Mouse (Mus musculus) olfactory bulb, adult 2 months (tissue): ENCODE results near the gene Ocm. TPM values are rescaled to one million over a fixed set of nuclear protein-coding genes. Genes with fewer than 3 reads are reported as not detected.

Experiments used
- H3K27ac ChIP-seq: fragments of 200-500 bp; 2 replicates; pipeline ENCODE4 v1.5.1; 2012; ENCODE audit warnings: low read depth, low read length; ENCODE audit not compliant: insufficient read depth
- H3K4me1 ChIP-seq: fragments of 200-500 bp; 2 replicates; pipeline ENCODE4 v1.6.1; 2012; ENCODE audit warnings: low read length; ENCODE audit not compliant: control insufficient read depth, insufficient read depth
- H3K4me3 ChIP-seq: fragments of 200-500 bp; 2 replicates; pipeline ENCODE4 v1.5.1; 2012; ENCODE audit warnings: mild to moderate bottlenecking, low read depth, low read length, moderate library complexity; ENCODE audit not compliant: insufficient read depth
- CTCF ChIP-seq: fragments of 200-500 bp; IDR thresholded peaks from 2 replicates; pipeline ENCODE4 v1.5.1; 2012; ENCODE audit warnings: low read depth, mild to moderate bottlenecking, low read length, moderate library complexity; ENCODE audit not compliant: insufficient read depth
- POLR2A ChIP-seq: fragments of 200-500 bp; IDR thresholded peaks from 2 replicates; pipeline ENCODE4 v1.6.1; 2012; ENCODE audit warnings: mild to moderate bottlenecking, low read depth, low read length, moderate library complexity; ENCODE audit not compliant: insufficient read depth
- WGBS: fragments of 180-500 bp; shearing (Covaris S2); methylation state at CpG from one replicate; pipeline ENCODE4 v1.1.7; 2018; 5-methylcytosine and 5-hydroxymethylcytosine counted together
- polyA plus RNA-seq: library from polyadenylated mRNA; stranded (reverse); fragments of >200 nt; gene quantifications from 2 replicates; pipeline ENCODE4 v1.2.4, GENCODE M21; 2012; ENCODE audit warnings: low replicate concordance; ENCODE audit not compliant: missing spikeins, insufficient read depth, insufficient read length

Ocm gene
- polyA plus RNA-seq, 1 experiment: not detected

DNA sequence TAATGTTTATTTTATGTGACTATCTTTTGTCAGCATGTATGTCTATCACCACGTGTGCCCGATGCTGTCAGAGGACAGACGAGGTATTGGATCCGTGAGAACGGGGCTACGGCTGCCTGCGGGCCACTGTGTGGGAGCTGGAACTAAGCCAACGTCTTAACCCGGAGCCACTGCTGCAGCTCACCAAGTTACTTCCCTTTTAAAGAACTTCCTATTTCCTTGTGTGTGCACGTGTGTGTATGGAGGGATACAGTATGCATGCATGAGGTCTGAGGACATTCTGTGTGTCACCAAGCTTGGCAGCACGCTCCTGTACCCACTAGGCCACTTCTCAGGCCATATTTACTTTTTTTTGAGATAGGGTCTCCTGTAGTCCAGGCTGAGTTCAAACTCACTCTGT lies 36.4 kb downstream of the Ocm start:
- Histone ChIP-seq H3K4me1 (no peaks in the 10 kb centered on the region), H3K4me3 (no peak overlapping the region), H3K27ac (no peak overlapping the region)
- 81% methylated on average over 11 of the region's 11 CpGs for WGBS
- TF ChIP-seq POLR2A (no peak), CTCF (no peak)

DNA sequence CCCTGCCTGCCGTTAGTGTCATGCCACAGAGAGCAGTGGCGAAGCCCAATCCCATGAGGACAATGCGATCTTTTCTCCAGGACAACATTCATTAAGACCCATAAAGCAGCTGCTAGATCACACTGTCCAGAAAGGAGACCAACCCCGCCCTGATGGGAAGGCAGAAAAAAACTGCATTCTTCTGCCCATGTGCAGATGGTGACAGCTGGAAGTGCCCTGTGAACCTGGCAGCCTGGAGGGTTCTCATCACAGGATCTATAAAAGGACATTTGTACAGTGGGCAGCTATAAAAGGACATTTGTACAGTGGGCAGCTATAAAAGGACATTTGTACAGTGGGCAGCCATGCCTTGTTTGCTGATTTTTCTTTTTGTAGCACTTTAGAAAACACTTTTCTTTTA lies 37.4 kb downstream of the Ocm start:
- Histone ChIP-seq H3K27ac (no peak overlapping the region), H3K4me1 (no peaks in the 10 kb centered on the region), H3K4me3 (no peak overlapping the region)
- 52% methylated on average over 4 of the region's 4 CpGs for WGBS
- no peak for TF ChIP-seq CTCF
- TF ChIP-seq POLR2A: no peak

DNA sequence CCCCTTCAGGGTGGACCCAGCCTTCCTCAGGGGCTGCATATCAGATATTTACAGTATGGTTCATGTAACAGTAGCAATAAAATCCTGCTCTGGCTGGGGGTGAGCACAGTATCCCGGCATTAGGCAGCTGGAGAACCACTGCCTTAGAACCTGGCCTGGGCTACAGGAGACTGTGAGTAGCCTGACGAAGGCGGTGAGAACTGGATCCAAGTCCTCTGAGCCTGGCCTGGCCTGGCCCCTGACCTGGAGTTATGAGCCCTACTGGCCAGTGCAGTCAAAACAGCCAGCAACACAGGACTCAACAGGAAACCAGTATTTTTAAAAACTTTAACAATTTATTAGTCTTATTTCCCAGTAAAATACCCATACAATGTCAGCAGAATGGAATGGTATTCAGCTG lies 38.9 kb downstream of the Ocm start:
- TF ChIP-seq POLR2A (no peak), CTCF (no peak)
- 94% methylated on average over 3 of the region's 3 CpGs for WGBS
- Histone ChIP-seq H3K4me3 (no peak overlapping the region), H3K4me1 (no peaks in the 10 kb centered on the region), H3K27ac (no peak overlapping the region)

DNA sequence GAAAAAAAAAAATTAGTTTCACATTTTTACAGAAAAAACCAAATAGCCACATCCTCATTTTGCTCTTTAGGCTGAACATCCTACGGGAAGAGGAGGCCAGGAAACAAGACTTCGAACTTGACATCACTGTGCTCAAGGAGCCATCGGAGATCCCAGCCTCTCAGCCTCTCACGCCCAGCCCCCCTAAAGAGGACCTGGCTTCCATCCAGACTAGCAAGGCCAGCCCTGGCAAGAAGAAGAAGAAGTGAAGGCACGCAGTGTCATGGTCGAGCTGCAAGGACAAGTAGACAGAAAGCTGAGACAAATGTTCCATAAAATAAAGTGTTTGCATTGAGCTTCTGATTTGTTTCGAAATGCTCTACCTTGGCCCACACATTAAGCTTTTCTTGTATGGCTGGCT lies 41.1 kb downstream of the Ocm start:
- H3K4me3 ChIP-seq: no peak overlapping the region
- no peak for TF ChIP-seq POLR2A
- TF ChIP-seq CTCF: no peak

DNA sequence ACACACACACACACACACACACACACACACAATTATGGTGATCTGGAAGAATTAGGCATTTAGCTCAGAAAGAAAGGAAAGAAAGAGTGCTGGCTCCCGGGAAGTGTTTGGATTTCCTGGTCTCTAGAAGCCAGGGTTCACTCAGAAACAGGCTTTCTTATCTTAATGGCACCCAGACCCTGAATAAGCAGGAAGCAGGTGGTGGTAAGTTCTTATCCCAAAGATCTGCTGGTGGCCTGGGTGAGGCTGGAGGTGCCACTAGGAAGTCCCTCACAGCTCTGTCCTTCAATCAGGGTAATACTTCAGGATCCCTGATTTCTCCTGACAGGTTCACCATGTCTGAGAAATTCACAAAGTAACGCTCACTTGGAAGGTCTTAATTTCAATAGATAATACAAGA lies 44.1 kb downstream of the Ocm start:
- TF ChIP-seq CTCF (no peak), POLR2A (no peak)
- H3K4me1 ChIP-seq: 0 out of 2 replicates have a peak, but pooled peaks cover 3% of the 10 kb centered on the region
- H3K4me3 ChIP-seq: no peak overlapping the region
- 63% methylated on average over 2 of the region's 2 CpGs for WGBS
- H3K27ac ChIP-seq: no peak overlapping the region

More for the DNA sequence above, 41.1 kb downstream of the Ocm start:
- 0 out of 2 replicates have a peak, but pooled peaks cover 3% of the 10 kb centered on the region for H3K4me1 ChIP-seq
- WGBS: 72% methylated on average over 7 of the region's 7 CpGs
- no peak overlapping the region for H3K27ac ChIP-seq

DNA sequence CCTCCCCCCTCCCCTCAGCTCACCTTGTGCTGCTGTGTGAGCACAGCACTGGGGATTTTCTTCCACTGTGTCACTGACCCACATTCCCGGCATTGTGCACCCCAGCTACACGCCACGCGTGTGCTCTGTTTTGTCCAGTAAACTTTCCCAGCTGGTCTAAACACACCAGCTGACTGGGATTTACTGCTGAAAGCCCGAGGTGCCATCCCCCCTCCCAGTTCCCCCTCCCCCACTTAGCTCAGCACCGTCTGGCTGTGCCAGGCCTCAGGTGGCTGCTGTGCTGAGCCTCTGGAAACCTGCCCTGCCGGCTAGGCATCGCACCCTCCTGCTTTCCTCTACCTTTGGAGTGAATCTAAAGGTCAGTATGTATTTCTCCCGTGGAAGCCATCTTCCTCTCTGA lies 45.6 kb downstream of the Ocm start:
- no peak for TF ChIP-seq POLR2A
- H3K4me1 ChIP-seq: 0 out of 2 replicates have a peak, but pooled peaks cover 3% of the 10 kb centered on the region
- H3K27ac ChIP-seq: no peak overlapping the region
- H3K4me3 ChIP-seq: no peak overlapping the region
- 22% methylated on average over 9 of the region's 9 CpGs for WGBS

DNA sequence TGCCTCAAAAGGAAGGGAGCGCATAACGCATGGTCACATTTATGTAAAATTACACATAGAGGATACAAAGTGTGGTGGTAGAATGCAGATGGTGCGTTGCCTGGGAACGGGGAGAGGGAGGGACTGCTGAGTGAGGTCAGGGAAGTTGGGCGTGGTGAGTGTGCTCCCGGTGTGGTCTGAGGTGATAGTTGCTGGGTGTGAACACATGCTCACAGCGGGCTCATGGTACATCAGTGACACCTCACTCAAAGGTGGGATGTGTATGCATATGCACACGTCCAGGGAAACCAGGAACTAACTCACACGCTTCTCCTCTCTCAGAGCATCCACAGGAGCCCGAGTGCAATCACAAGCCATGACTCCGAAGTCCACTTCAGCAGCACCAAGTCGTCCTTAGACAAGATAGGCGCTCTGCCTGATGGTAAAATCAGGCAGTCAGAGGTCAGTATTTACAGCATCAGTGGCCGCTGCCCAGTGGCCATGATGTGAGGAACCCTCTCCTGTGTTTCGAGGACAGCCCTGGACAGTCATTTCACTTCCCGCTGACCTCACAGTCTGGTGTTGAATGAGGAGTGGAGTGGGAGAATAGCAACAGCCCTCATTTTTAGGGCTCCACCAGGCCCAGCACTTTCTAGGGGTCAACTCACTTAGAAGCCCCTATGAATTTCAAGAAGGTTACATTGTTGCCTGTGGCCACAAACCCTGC lies 49.6 kb downstream of the Ocm start:
- no peak overlapping the region for H3K4me3 ChIP-seq
- H3K4me1 ChIP-seq: 0 out of 2 replicates have a peak, but pooled peaks cover 3% of the 10 kb centered on the region
- 85% methylated on average over 16 of the region's 16 CpGs for WGBS
- no peak overlapping the region for H3K27ac ChIP-seq
- no peak for TF ChIP-seq POLR2A
- no peak for TF ChIP-seq CTCF

DNA sequence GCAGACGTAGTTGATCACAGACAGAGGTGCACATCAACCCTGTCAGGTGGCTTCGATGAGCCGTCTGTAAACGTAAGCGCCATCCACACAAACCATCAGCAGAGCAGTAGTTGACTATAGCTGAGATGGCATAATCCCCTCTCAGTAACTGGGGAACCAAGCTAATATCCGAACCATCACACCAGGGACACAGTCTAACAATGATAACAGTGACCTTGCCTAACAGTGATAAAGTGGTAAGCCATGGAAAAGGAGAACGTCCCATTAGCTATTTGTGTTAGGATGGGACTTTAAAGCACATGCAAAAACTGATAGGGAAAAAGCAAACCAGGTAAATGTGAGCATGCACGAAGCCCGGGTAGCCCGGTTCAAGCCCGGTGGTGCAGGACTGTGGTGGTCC lies 50.2 kb downstream of the Ocm start:
- H3K4me1 ChIP-seq: 0 out of 2 replicates have a peak, but pooled peaks cover 3% of the 10 kb centered on the region
- no peak overlapping the region for H3K27ac ChIP-seq
- 90% methylated on average over 11 of the region's 11 CpGs for WGBS
- no peak overlapping the region for H3K4me3 ChIP-seq
- TF ChIP-seq CTCF: no peak
- no peak for TF ChIP-seq POLR2A

DNA sequence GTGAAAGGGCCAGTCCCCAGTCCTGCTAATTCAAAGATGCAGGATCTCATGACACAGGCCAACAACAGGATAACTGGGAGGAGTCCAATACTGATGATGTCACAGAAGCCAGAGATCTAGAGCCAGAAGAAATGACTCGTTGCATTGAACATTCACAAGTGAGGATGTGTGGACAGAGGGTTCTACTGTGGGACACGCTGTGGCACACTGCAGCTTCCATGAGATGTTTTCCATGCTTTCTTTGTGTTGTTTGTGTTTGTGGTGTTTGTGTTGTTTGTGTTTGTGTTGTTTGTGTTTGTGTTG lies 50.9 kb downstream of the Ocm start:
- TF ChIP-seq POLR2A (no peak), CTCF (no peak)
- Histone ChIP-seq H3K27ac (no peak overlapping the region), H3K4me3 (no peak overlapping the region), H3K4me1 (no peaks in the 10 kb centered on the region)
- 33% methylated on average over 2 of the region's 2 CpGs for WGBS
